Mouse (Mus musculus): Measurements from ENCODE around the gene Uba1. TPM values are rescaled to one million over a fixed set of nuclear protein-coding genes. Genes with fewer than 3 reads are reported as not detected.
A peak's percentile ranks its signal among the peaks of the same experiment; 100 is the strongest.

Gene Uba1
- polyA plus RNA-seq, 1 experiment, result 208 TPM

- H3K27me3 ChIP-seq (replicated peaks; ENCODE audit: control insufficient read depth, insufficient read depth, low read length), result no peaks in the 10 kb centered on the region
- DNase-seq, result peak; percentile 66
- peak overlapping the region; percentile 21 for H3K27ac ChIP-seq (ENCODE audit: insufficient read depth, low read depth, low read length)
- H3K36me3 ChIP-seq (ENCODE audit: control insufficient read depth, insufficient read depth, low read length), result no peaks in the 10 kb centered on the region
- peak overlapping the region; percentile 97 for H3K4me3 ChIP-seq (ENCODE audit: insufficient read depth, low read depth, low read length)
- TF ChIP-seq POLR2A (IDR thresholded peaks at IDR 0.05; ENCODE audit: low read depth, low read length) (no peak), CTCF (conservative IDR thresholded peaks at IDR 0.05; ENCODE audit: insufficient read depth, insufficient read length, low read depth, low read length) (no peak)
- WGBS, result 0% methylated on average over 13 of the region's 35 CpGs
- H3K4me1 ChIP-seq (ENCODE audit: control insufficient read depth, insufficient read depth, low read length), result peaks cover 7% of the 10 kb centered on the region; the same call in 1 of the 2 replicates
Observed at GRCm38 (mm10) chrX:20688615-20689014, 30.5 kb downstream of the Uba1 start.

DNA sequence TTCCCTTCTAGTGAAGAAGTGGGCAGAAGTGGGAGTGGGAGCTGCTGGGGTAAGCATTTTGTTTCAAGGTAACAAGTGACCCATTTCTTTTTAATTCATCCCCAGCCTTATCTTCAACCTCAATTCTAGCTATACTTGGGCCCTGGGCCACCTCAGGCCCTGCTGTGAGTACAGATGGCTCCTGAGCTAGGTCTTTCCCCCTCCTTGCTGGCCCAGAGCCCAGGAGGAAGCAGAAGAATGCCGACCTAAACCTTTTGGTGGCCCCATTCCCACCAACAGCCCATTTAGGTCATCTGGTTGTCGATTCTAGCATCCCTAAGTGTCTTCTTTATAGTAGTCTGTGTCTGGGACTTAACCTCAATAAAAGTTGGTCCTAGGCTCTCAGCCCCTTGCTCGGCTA, 33.4 kb downstream of the Uba1 start:
- TF ChIP-seq POLR2A (IDR thresholded peaks at IDR 0.05; ENCODE audit: low read depth, low read length) (no peak), CTCF (conservative IDR thresholded peaks at IDR 0.05; ENCODE audit: insufficient read depth, insufficient read length, low read depth, low read length) (no peak)
- DNase-seq, result no peak
- WGBS, result 26% methylated on average over 3 of the region's 3 CpGs
- no peaks in the 10 kb centered on the region for H3K36me3 ChIP-seq (ENCODE audit: control insufficient read depth, insufficient read depth, low read length)
- no peaks in the 10 kb centered on the region for H3K27me3 ChIP-seq (replicated peaks; ENCODE audit: control insufficient read depth, insufficient read depth, low read length)
- H3K4me3 ChIP-seq (ENCODE audit: insufficient read depth, low read depth, low read length), result no peak overlapping the region
- H3K27ac ChIP-seq (ENCODE audit: insufficient read depth, low read depth, low read length), result no peak overlapping the region
- peaks cover 7% of the 10 kb centered on the region; the same call in 1 of the 2 replicates for H3K4me1 ChIP-seq (ENCODE audit: control insufficient read depth, insufficient read depth, low read length)

DNA sequence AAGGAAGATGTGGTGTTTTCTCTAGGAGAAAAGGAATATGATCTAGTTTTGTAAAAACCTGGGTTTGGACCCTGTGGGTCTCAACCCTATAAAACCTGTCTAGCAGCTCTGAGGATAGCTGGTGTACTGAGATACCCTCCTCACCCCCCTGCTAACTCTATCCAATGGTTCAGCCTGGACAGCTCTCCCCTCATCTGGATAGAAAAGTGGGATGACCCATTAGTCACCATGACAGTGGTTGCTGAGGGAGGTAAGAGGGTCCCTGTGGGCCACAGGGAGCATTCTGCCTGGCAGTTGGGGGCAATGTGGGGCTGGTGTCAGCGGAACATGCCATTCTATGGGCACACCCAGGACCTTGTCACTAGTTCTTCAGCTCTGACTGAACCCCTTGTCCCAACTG, 34.5 kb downstream of the Uba1 start:
- Histone ChIP-seq H3K27ac (ENCODE audit: insufficient read depth, low read depth, low read length) (no peak overlapping the region), H3K4me1 (ENCODE audit: control insufficient read depth, insufficient read depth, low read length) (peaks cover 4% of the 10 kb centered on the region; the same call in 1 of the 2 replicates), H3K4me3 (ENCODE audit: insufficient read depth, low read depth, low read length) (no peak overlapping the region), H3K27me3 (replicated peaks; ENCODE audit: control insufficient read depth, insufficient read depth, low read length) (no peaks in the 10 kb centered on the region), H3K36me3 (ENCODE audit: control insufficient read depth, insufficient read depth, low read length) (no peaks in the 10 kb centered on the region)
- DNase-seq, result no peak
- 79% methylated on average over 1 of the region's 1 CpGs for WGBS
- TF ChIP-seq POLR2A (IDR thresholded peaks at IDR 0.05; ENCODE audit: low read depth, low read length) (no peak), CTCF (conservative IDR thresholded peaks at IDR 0.05; ENCODE audit: insufficient read depth, insufficient read length, low read depth, low read length) (no peak)

DNA sequence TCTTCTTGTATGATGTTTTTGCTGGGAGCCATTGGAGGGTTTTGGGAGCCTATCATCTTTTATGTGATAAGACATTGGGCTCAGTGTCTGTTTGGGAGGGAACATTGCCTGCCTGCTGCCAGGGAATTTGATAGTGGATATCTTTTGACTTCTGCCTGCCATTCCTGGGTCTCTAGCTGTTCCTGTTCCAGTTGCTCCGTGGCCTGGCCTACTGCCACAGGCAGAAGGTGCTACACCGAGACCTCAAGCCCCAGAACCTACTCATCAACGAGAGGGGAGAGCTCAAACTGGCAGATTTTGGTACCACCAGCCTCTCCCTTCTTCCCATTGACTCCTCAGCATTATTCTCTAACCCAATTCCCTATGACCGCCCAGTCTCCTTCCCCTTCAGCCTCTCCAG, 37.7 kb downstream of the Uba1 start:
- TF ChIP-seq POLR2A (IDR thresholded peaks at IDR 0.05; ENCODE audit: low read depth, low read length) (no peak), CTCF (conservative IDR thresholded peaks at IDR 0.05; ENCODE audit: insufficient read depth, insufficient read length, low read depth, low read length) (no peak)
- Histone ChIP-seq H3K4me1 (ENCODE audit: control insufficient read depth, insufficient read depth, low read length) (no peaks in the 10 kb centered on the region), H3K27me3 (replicated peaks; ENCODE audit: control insufficient read depth, insufficient read depth, low read length) (no peaks in the 10 kb centered on the region), H3K36me3 (ENCODE audit: control insufficient read depth, insufficient read depth, low read length) (no peaks in the 10 kb centered on the region; the same call in 1 of the 2 replicates), H3K27ac (ENCODE audit: insufficient read depth, low read depth, low read length) (no peak overlapping the region), H3K4me3 (ENCODE audit: insufficient read depth, low read depth, low read length) (no peak overlapping the region)
- DNase-seq, result no peak
- WGBS, result 86% methylated on average over 4 of the region's 4 CpGs

DNA sequence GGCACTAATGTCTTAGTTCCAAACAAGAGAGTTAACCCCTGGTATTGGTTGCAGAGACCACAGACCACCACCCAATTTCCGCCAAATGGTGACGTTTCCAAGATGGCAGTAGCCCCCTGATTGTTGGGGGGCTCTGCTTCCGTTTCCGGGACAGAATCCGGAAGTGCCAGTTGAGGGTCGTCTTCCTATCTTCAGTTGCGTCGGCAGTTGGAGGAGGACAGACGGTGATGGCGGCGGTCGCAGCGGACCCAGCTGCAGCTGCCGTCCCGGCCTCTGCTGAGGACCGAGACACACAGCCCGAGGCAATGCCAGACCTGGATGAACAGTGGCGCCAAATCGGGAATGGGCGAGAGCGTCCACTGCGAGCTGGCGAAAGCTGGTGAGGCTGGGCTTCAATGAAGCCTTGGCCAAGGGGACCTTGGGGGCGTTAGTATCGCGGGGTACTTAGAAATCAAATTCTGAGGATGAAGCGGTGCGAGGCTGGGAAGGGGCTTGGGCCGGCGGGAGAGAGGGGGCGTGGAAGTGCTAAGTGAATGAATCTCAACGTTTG, 45.7 kb downstream of the Uba1 start, which contains the start of gene Usp11:
Gene Usp11, plus strand, starts transcription at position 166 of the 550 bp plus-strand sequence.
- under 1% methylated on average over 32 of the region's 32 CpGs for WGBS
- H3K27ac ChIP-seq (ENCODE audit: insufficient read depth, low read depth, low read length), result peak within 1 kb of the TSS; percentile 93
- no peaks in the 10 kb centered on the region for H3K4me1 ChIP-seq (ENCODE audit: control insufficient read depth, insufficient read depth, low read length)
- peak within 1 kb of the TSS; percentile 97 for H3K4me3 ChIP-seq (ENCODE audit: insufficient read depth, low read depth, low read length)
- DNase-seq, result no peak
- H3K27me3 ChIP-seq (replicated peaks; ENCODE audit: control insufficient read depth, insufficient read depth, low read length), result no peaks in the 10 kb centered on the region
- no peak for TF ChIP-seq CTCF (conservative IDR thresholded peaks at IDR 0.05; ENCODE audit: insufficient read depth, insufficient read length, low read depth, low read length)
- peak; percentile 13 for TF ChIP-seq POLR2A (IDR thresholded peaks at IDR 0.05; ENCODE audit: low read depth, low read length)
- no peaks in the 10 kb centered on the region; the same call in 1 of the 2 replicates for H3K36me3 ChIP-seq (ENCODE audit: control insufficient read depth, insufficient read depth, low read length)

DNA sequence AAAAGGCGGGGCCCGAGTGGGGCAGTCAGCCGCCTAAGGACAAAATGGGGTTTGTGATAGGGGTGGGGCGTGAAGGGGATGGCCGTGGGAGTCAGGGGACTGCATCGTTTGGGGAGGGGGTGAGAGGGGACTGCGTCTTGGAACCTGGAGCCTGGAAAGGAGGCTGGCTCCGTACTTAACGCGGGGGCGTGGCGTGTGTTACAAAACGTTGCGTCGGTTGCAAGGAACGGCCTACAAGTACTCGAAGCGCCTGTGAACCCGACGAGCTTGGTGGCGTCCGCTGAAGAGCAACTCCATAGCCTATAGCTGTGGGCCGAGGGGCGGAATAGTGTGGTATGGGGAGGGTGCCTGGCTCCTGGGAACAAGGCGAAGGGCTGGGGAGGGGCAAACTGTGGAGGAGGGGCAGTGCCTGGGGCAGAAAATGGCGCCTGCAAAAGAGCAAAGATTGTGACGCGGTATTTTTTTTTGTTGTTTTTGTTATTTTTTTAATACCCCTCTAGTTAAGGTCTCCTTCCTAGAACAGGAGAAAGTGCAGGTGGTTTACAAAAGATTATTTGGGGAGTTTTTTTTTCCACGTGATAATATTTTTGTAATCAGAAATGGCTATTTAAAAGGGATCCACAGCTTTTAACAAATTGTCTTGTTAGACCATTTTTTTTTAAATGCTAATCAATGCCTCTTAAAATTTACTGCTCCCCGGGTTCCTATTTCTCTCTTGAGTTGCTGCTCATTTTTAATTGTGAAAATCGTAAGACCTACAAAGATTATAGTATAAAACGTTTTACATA, 46.4 kb downstream of the Uba1 start:
- 2% methylated on average over 32 of the region's 32 CpGs for WGBS
- peak; percentile 35 for TF ChIP-seq POLR2A (IDR thresholded peaks at IDR 0.05; ENCODE audit: low read depth, low read length)
- no peak for TF ChIP-seq CTCF (conservative IDR thresholded peaks at IDR 0.05; ENCODE audit: insufficient read depth, insufficient read length, low read depth, low read length)
- H3K4me1 ChIP-seq (ENCODE audit: control insufficient read depth, insufficient read depth, low read length), result no peaks in the 10 kb centered on the region
- H3K27ac ChIP-seq (ENCODE audit: insufficient read depth, low read depth, low read length), result peak overlapping the region; percentile 93
- peak overlapping the region; percentile 97 for H3K4me3 ChIP-seq (ENCODE audit: insufficient read depth, low read depth, low read length)
- peak; percentile 83 for DNase-seq
- H3K36me3 ChIP-seq (ENCODE audit: control insufficient read depth, insufficient read depth, low read length), result no peaks in the 10 kb centered on the region
- H3K27me3 ChIP-seq (replicated peaks; ENCODE audit: control insufficient read depth, insufficient read depth, low read length), result no peaks in the 10 kb centered on the region

GRCm38 (mm10) chrX:20705083-20705402, 46.9 kb downstream of the Uba1 start:
- WGBS, result 12% methylated on average over 3 of the region's 3 CpGs
- no peak for DNase-seq
- no peak overlapping the region for H3K4me3 ChIP-seq (ENCODE audit: insufficient read depth, low read depth, low read length)
- H3K36me3 ChIP-seq (ENCODE audit: control insufficient read depth, insufficient read depth, low read length), result no peaks in the 10 kb centered on the region
- H3K4me1 ChIP-seq (ENCODE audit: control insufficient read depth, insufficient read depth, low read length), result no peaks in the 10 kb centered on the region
- no peak for TF ChIP-seq CTCF (conservative IDR thresholded peaks at IDR 0.05; ENCODE audit: insufficient read depth, insufficient read length, low read depth, low read length)
- TF ChIP-seq POLR2A (IDR thresholded peaks at IDR 0.05; ENCODE audit: low read depth, low read length), result no peak
- no peaks in the 10 kb centered on the region for H3K27me3 ChIP-seq (replicated peaks; ENCODE audit: control insufficient read depth, insufficient read depth, low read length)
- H3K27ac ChIP-seq (ENCODE audit: insufficient read depth, low read depth, low read length), result no peak overlapping the region
